Mouse (Mus musculus) hindbrain, postnatal 0 days (tissue): ENCODE results near the gene Mrgprf. TPM values are rescaled to one million over a fixed set of nuclear protein-coding genes. Genes with fewer than 3 reads are reported as not detected.

Experiments
- ATAC-seq: fragments of 200-750 bp; cut with Nextera tagmentation; 2 replicates; pipeline ENCODE4 v1.8.0; 2017; ENCODE audit warnings: mild to moderate bottlenecking, moderate TSS enrichment, moderate library complexity
- DNase-seq: peaks from one replicate; pipeline ENCODE4 v3.0.0-alpha.2; 2015; ENCODE audit warnings: low spot score
- H3K27ac ChIP-seq: fragments of 300-500 bp; sonication (generic); 2 replicates; pipeline ENCODE4 v1.5.1; 2014; ENCODE audit warnings: mild to moderate bottlenecking
- H3K27me3 ChIP-seq: fragments of 300-500 bp; sonication (generic); 2 replicates; pipeline ENCODE4 v1.6.1; 2014; ENCODE audit warnings: low read length, mixed read lengths; ENCODE audit not compliant: insufficient read depth
- H3K36me3 ChIP-seq: fragments of 300-500 bp; sonication (generic); 2 replicates; pipeline ENCODE4 v1.6.1; 2014; ENCODE audit warnings: low read length, mixed read lengths; ENCODE audit not compliant: insufficient read depth
- H3K4me1 ChIP-seq: fragments of 300-500 bp; sonication (generic); 2 replicates; pipeline ENCODE4 v1.6.1; 2014; ENCODE audit warnings: antibody characterized with exemption, low read length, mixed read lengths; ENCODE audit not compliant: insufficient read depth
- H3K4me2 ChIP-seq: fragments of 300-500 bp; sonication (generic); 2 replicates; pipeline ENCODE4 v1.6.1; 2014; ENCODE audit warnings: low read depth, mild to moderate bottlenecking, low read length, moderate library complexity, mixed read lengths
- H3K4me3 ChIP-seq: fragments of 300-500 bp; sonication (generic); 2 replicates; pipeline ENCODE4 v1.5.1; 2014; ENCODE audit warnings: low read length
- H3K9ac ChIP-seq: fragments of 300-500 bp; sonication (generic); replicated peaks from 2 replicates; pipeline ENCODE4 v1.6.1; 2014; ENCODE audit warnings: mild to moderate bottlenecking, low read length, moderate library complexity, mixed read lengths
- H3K9me3 ChIP-seq: fragments of 300-500 bp; sonication (generic); 2 replicates; pipeline ENCODE4 v1.6.1; 2016; ENCODE audit warnings: low read length, mixed read lengths
- CTCF ChIP-seq: IDR thresholded peaks from 2 replicates; pipeline ENCODE4 v1.5.1; 2016; ENCODE audit warnings: antibody characterized with exemption, control low read depth, low read depth
- WGBS: fragments of 180-500 bp; shearing (Covaris S2); extraction: QIAGEN DNeasy Blood & Tissue Kit; methylation state at CpG from one replicate; pipeline ENCODE4 v1.1.7; 2014; 5-methylcytosine and 5-hydroxymethylcytosine counted together
- polyA plus RNA-seq: library from polyadenylated mRNA; unstranded; fragments of >200 nt; fragmentation: Nextera tagmentation; extraction: Ambion mirVana; gene quantifications from 2 replicates; pipeline ENCODE4 v1.2.1, GENCODE M21; 2015
- total RNA-seq: library from RNA; depleted of rRNA; stranded (reverse); fragments of >200 nt; gene quantifications from 2 replicates; pipeline ENCODE4 v1.2.3, GENCODE M21; 2014

Mrgprf gene
- total and polyA plus RNA-seq, 2 experiments from 2014 or later = 4.1 to 7.8 TPM

DNA sequence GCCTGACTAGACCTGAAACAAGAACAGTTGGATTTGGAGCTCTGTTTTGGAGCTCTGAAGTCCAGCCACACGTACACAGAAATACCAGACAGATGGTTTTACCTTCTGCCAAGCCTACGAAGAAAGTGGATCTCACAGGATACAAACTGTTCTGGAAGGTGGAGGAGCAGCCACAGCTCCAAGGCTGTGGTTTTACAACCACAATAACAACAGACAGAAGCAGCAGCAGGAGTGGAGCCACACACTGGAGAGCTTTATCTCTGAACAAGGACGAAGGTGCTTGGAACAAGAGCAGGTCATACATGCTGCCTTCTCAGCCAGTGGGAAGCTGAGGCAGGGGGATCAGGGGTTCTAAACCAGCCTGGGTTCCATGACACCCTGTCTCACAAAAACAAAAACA is 18.9 kb downstream of the Mrgprf start:
- Histone ChIP-seq H3K27ac (no peak overlapping the region), H3K4me3 (no peak overlapping the region), H3K4me1 (no peaks in the 10 kb centered on the region), H3K4me2 (no peak overlapping the region), H3K9me3 (no peaks in the 10 kb centered on the region), H3K27me3 (no peaks in the 10 kb centered on the region), H3K9ac (no peak overlapping the region), H3K36me3 (no peaks in the 10 kb centered on the region)
- TF ChIP-seq CTCF = no peak
- WGBS = 51% methylated on average over 3 of the region's 3 CpGs
- ATAC-seq = no peak
- no peak for DNase-seq

DNA sequence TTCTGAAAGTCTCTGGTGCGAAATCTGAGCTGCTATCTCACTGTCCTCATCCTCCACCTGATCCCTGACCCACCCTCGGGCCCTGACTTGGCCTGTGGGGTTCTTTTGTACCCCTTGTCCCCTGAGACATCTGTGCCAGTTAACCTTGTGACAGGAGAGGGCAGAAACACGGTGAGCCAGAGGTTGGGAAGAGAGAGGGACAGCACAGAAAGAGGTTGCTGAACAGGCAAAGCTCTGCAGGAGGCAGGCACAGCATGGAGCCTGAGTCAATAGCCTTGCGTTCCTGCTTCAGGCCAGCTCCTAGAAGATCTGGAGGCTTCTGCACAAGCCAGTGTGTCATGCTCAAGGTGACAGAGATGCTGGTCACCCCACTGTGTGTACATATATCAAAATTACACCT is 23.0 kb downstream of the Mrgprf start:
- no peak overlapping the region for H3K4me3 ChIP-seq

GRCm38 (mm10) chr7:145325697-145326096 is 25.1 kb downstream of the Mrgprf start:
- Histone ChIP-seq H3K36me3 (no peaks in the 10 kb centered on the region), H3K4me1 (no peaks in the 10 kb centered on the region), H3K9ac (no peak overlapping the region), H3K9me3 (no peaks in the 10 kb centered on the region), H3K4me2 (no peak overlapping the region), H3K4me3 (no peak overlapping the region), H3K27ac (no peak overlapping the region), H3K27me3 (no peaks in the 10 kb centered on the region)
- ATAC-seq (no peak), DNase-seq (no peak)
- WGBS = 64% methylated on average over 2 of the region's 2 CpGs
- TF ChIP-seq CTCF = no peak

More for the DNA sequence above, 23.0 kb downstream of the Mrgprf start:
- H3K4me1 ChIP-seq = no peaks in the 10 kb centered on the region
- H3K27ac ChIP-seq = no peak overlapping the region
- H3K27me3 ChIP-seq = no peaks in the 10 kb centered on the region
- WGBS = 26% methylated on average over 4 of the region's 4 CpGs
- no peak for TF ChIP-seq CTCF
- DNase-seq = no peak
- no peak for ATAC-seq
- no peak overlapping the region for H3K4me2 ChIP-seq
- H3K36me3 ChIP-seq = no peaks in the 10 kb centered on the region
- H3K9ac ChIP-seq = no peak overlapping the region
- H3K9me3 ChIP-seq = no peaks in the 10 kb centered on the region

DNA sequence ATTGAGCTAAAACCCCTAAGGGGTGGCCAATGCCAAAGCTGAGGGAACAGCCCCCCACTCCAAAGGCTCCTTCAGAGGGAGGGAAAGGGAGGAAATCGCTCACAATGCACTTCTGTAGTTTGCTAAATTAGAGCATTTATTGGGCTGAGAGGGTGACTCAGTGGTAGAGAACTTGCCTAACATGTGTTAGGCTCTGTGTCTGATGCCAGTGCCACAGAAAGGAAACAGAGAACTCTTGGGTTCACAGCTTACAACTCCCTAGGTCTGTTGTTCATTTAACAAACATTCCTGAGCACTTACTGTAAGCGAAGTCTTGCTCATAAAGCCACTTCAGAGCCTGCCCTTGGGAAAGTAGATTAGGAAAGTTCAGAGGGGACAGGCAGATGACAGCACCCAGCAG is 29.4 kb downstream of the Mrgprf start:
- Histone ChIP-seq H3K9ac (no peak overlapping the region), H3K27me3 (no peaks in the 10 kb centered on the region), H3K4me2 (no peak overlapping the region), H3K36me3 (no peaks in the 10 kb centered on the region), H3K27ac (no peak overlapping the region), H3K4me1 (no peaks in the 10 kb centered on the region), H3K4me3 (no peak overlapping the region), H3K9me3 (no peaks in the 10 kb centered on the region)
- DNase-seq = no peak
- no peak for TF ChIP-seq CTCF
- WGBS = 85% methylated on average over 2 of the region's 2 CpGs
- ATAC-seq = no peak

DNA sequence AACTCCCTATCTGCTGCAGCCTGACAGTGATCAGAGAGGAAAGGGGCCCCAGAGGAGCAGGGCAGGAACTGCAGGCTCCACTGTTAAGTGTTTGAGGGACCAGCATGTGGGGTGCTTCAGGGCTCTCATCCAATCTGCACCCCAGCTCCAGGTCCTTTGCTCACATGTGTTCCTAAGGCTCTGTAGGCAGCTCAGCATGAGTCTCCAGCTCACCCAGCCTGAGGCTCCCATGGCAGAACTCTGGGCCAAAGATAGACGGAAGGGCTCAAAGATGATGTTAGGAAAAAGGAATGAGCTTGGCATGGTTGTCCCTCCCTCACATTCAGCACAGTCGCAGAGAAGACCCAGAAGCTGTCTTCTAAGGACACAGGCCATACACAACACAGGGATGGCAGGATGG is 30.0 kb downstream of the Mrgprf start:
- Histone ChIP-seq H3K9ac (no peak overlapping the region), H3K4me2 (no peak overlapping the region), H3K36me3 (no peaks in the 10 kb centered on the region), H3K27ac (no peak overlapping the region), H3K4me3 (no peak overlapping the region), H3K9me3 (no peaks in the 10 kb centered on the region), H3K4me1 (no peaks in the 10 kb centered on the region), H3K27me3 (no peaks in the 10 kb centered on the region)
- 79% methylated on average over 2 of the region's 2 CpGs for WGBS
- no peak for ATAC-seq
- DNase-seq = no peak
- TF ChIP-seq CTCF = no peak

- peak; percentile 65 for DNase-seq
- no peak for ATAC-seq
- no peaks in the 10 kb centered on the region for H3K4me1 ChIP-seq
- 50% methylated on average over 1 of the region's 1 CpGs for WGBS
- H3K9me3 ChIP-seq = no peaks in the 10 kb centered on the region
- H3K4me3 ChIP-seq = no peak overlapping the region
- no peak for TF ChIP-seq CTCF
- H3K9ac ChIP-seq = no peak overlapping the region
- H3K27ac ChIP-seq = no peak overlapping the region
- no peak overlapping the region for H3K4me2 ChIP-seq
- H3K27me3 ChIP-seq = no peaks in the 10 kb centered on the region
- H3K36me3 ChIP-seq = no peaks in the 10 kb centered on the region
Observed at GRCm38 (mm10) chr7:145332376-145333041, 31.9 kb downstream of the Mrgprf start.

- no peak overlapping the region for H3K4me3 ChIP-seq
- H3K4me2 ChIP-seq = no peak overlapping the region
- H3K36me3 ChIP-seq = no peaks in the 10 kb centered on the region
- H3K4me1 ChIP-seq = no peaks in the 10 kb centered on the region
- DNase-seq = no peak
- no peak for TF ChIP-seq CTCF
- 83% methylated on average over 6 of the region's 6 CpGs for WGBS
- H3K27ac ChIP-seq = no peak overlapping the region; the same call in 1 of the 2 replicates
- no peaks in the 10 kb centered on the region for H3K9me3 ChIP-seq
- no peak for ATAC-seq
- no peak overlapping the region for H3K9ac ChIP-seq
- no peaks in the 10 kb centered on the region for H3K27me3 ChIP-seq
Observed at GRCm38 (mm10) chr7:145333936-145334335, 33.3 kb downstream of the Mrgprf start.
